Mouse (Mus musculus): ENCODE measurements around the gene Nme7.

DNA sequence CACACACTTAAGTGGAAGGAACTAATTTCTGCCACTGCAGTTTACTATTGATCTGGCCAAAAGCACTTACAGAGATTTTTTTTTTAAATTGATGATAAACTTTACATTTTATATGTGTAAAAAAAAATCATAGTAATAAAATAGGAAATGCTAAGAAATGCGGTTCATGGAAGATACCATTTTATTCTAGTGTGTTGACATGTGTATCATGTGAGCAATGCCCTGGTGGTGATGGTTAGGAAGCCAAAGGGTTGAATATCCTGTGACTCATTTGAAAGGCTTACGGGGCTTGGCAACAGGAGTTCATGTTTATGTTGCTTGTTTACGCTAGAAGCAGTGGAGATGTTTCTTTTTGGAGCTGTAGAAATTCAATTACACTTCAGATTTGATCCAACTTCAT is 27.4 kb upstream of the Nme7 start:
- TF ChIP-seq CTCF (conservative IDR thresholded peaks at IDR 0.05; ENCODE audit: low read length) (no peak), POU5F1 (IDR thresholded peaks at IDR 0.05; ENCODE audit: borderline replicate concordance, low read length) (no peak), NANOG (IDR thresholded peaks at IDR 0.05; ENCODE audit: borderline replicate concordance, low read length) (no peak)

Data from E14TG2a.4 (cell line).